Mouse (Mus musculus) liver, postnatal 0 days (tissue): ENCODE results near the gene Mroh7. TPM values are rescaled to one million over a fixed set of nuclear protein-coding genes. Genes with fewer than 3 reads are reported as not detected.

ENCODE experiments used
- ATAC-seq: fragments of 200-750 bp; cut with Nextera tagmentation; 2 replicates; pipeline ENCODE4 v1.8.0; 2017; ENCODE audit warnings: mild to moderate bottlenecking, moderate library complexity
- DNase-seq: peaks from one replicate; pipeline ENCODE4 v3.0.0-alpha.2; 2016
- H3K27ac ChIP-seq: fragments of 300-500 bp; sonication (generic); 2 replicates; pipeline ENCODE4 v1.5.1; 2014; ENCODE audit warnings: antibody characterized with exemption, moderate library complexity, mild to moderate bottlenecking, low read depth
- H3K27me3 ChIP-seq: fragments of 300-500 bp; sonication (generic); 2 replicates; pipeline ENCODE4 v1.6.1; 2014; ENCODE audit warnings: low read length, control low read depth, mixed read lengths; ENCODE audit not compliant: insufficient read depth
- H3K36me3 ChIP-seq: fragments of 300-500 bp; sonication (generic); replicated peaks from 2 replicates; pipeline ENCODE4 v1.6.1; 2014; ENCODE audit warnings: mild to moderate bottlenecking, control low read depth, low read length, moderate library complexity, mixed read lengths; ENCODE audit not compliant: insufficient read depth
- H3K4me1 ChIP-seq: fragments of 300-500 bp; sonication (generic); 2 replicates; pipeline ENCODE4 v1.6.1; 2014; ENCODE audit warnings: antibody characterized with exemption, mild to moderate bottlenecking, control low read depth; ENCODE audit not compliant: insufficient read depth
- H3K4me2 ChIP-seq: fragments of 300-500 bp; sonication (generic); 2 replicates; pipeline ENCODE4 v1.6.1; 2014; ENCODE audit warnings: low read depth, mild to moderate bottlenecking, low read length, moderate library complexity, mixed read lengths
- H3K4me3 ChIP-seq: fragments of 300-500 bp; sonication (generic); 2 replicates; pipeline ENCODE4 v1.5.1; 2014; ENCODE audit warnings: low read depth, low read length
- H3K9ac ChIP-seq: fragments of 300-500 bp; sonication (generic); replicated peaks from 2 replicates; pipeline ENCODE4 v1.6.1; 2014; ENCODE audit warnings: mild to moderate bottlenecking, moderate library complexity
- H3K9me3 ChIP-seq: fragments of 300-500 bp; sonication (generic); 2 replicates; pipeline ENCODE4 v1.6.1; 2016; ENCODE audit warnings: mild to moderate bottlenecking, control low read depth, low read length, mixed read lengths
- CTCF ChIP-seq: sonication (generic); IDR thresholded peaks from 2 replicates; pipeline ENCODE4 v1.5.1; 2016; ENCODE audit warnings: antibody characterized with exemption, low read depth
- EP300 ChIP-seq: IDR thresholded peaks from 2 replicates; pipeline ENCODE4 v1.6.1; 2016; ENCODE audit warnings: antibody characterized with exemption, low read depth, mild to moderate bottlenecking
- WGBS: fragments of 180-500 bp; shearing (Covaris S2); extraction: QIAGEN DNeasy Blood & Tissue Kit; methylation state at CpG from one replicate; pipeline ENCODE4 v1.1.7; 2014; ENCODE audit not compliant: insufficient replicate concordance; 5-methylcytosine and 5-hydroxymethylcytosine counted together
- polyA plus RNA-seq: library from polyadenylated mRNA; unstranded; fragments of >200 nt; fragmentation: Nextera tagmentation; extraction: Ambion mirVana; gene quantifications from 2 replicates; pipeline ENCODE4 v1.2.1, GENCODE M21; 2015

Mroh7 gene
- polyA plus RNA-seq, 1 experiment from 2014 or later, result 0.07 TPM

DNA sequence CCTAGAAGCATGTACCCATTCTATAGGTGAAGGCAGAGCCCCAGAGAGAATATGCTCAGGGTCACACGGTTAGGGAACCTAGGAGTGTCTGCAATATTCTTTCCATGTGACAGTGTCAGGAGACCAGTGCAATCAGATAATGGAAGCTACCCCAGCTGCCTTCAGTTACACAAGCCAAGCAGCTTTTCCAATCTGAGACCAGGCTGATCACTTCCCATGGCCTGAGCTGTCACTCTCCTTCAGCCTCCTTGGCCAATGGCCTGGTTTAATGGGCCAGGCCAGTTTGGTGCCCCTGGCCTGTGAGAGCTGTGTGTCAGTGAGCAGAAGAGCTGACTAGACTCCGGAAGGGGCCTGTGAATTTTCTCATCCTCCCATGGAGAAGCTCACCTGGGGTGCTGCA is 65.5 kb downstream of the Mroh7 start:
- 97% methylated on average over 2 of the region's 2 CpGs for WGBS
- DNase-seq (no peak), ATAC-seq (no peak)
- Histone ChIP-seq H3K4me1 (no peaks in the 10 kb centered on the region), H3K27me3 (no peaks in the 10 kb centered on the region), H3K9ac (no peak overlapping the region), H3K27ac (no peak overlapping the region), H3K36me3 (peaks cover 81% of the 10 kb centered on the region), H3K4me2 (no peak overlapping the region), H3K4me3 (no peak overlapping the region), H3K9me3 (no peaks in the 10 kb centered on the region)
- no peak for TF ChIP-seq CTCF
- TF ChIP-seq EP300, result no peak

DNA sequence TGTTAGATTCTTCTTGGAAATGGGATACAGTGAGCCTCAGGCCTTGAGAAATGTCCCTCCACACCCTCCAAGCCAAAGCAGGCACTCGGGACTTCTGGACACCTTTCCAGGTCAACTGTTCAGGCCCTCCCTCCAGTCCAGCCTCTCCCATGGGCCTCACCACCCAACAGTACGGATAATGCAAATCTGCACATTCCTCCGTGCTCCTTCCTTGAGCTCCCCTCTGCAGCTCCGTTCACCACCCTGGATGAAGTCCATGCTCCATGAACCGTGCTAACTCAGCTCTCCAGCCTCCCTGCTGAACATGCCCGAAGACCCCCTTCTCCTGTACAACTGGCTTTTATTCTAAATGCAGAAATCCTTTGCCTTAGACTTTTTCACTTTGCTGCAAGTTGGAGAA is 66.0 kb downstream of the Mroh7 start:
- Histone ChIP-seq H3K4me2 (no peak overlapping the region), H3K36me3 (peaks cover 75% of the 10 kb centered on the region), H3K9me3 (no peaks in the 10 kb centered on the region), H3K4me1 (no peaks in the 10 kb centered on the region), H3K27me3 (no peaks in the 10 kb centered on the region), H3K4me3 (no peak overlapping the region), H3K27ac (no peak overlapping the region), H3K9ac (no peak overlapping the region)
- no peak for DNase-seq
- 86% methylated on average over 6 of the region's 6 CpGs for WGBS
- no peak for ATAC-seq
- no peak for TF ChIP-seq EP300

DNA sequence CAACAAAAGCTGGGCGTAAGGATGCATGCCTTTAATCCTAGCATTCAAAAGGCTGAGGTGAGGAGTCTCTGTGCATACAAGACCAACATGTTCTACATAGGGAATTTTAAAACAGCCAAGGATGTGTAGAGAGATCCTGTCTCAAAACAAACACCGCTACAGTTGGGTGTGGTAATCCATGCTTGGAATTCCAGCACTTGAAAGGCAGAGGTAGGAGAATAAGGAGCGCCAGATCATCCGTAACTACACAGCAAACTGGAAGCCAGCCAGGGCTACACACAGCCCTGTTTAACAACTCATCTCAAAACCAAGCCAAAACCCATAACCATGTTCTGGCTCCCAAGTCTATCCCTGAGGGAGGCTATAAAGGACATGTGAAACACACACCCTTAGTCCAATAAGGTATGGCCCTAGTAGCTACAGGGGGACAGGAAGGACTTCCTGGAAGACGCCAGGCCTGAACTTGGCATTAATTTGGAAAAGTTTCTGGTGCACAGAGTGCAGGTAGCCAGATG is 66.7 kb downstream of the Mroh7 start:
- WGBS, result 94% methylated on average over 5 of the region's 5 CpGs

DNA sequence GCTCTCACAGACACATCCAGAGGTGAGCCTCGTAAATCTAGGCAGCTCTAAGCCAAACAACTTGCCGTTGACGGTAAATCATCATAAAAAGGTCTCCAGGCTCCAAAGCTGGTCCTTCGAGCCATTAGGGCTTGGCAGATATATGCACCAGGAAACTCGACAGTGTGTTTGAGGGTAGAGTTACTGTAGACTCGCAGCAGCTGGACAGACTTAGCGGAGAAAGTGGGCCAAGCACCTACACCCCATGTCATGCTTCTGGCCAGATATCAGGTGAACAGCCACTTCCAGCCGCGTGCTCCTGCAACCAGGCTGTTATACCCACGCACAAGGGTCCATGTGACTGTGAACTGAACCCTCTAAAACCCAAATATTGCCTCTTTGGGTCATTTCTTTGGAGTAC is 75.0 kb downstream of the Mroh7 start:
- Histone ChIP-seq H3K4me2 (no peak overlapping the region), H3K27ac (no peak overlapping the region), H3K9me3 (no peaks in the 10 kb centered on the region), H3K36me3 (peaks cover 9% of the 10 kb centered on the region; the same call in 1 of the 2 replicates), H3K4me3 (no peak overlapping the region), H3K27me3 (no peaks in the 10 kb centered on the region), H3K4me1 (peaks cover 10% of the 10 kb centered on the region), H3K9ac (no peak overlapping the region)
- TF ChIP-seq CTCF (no peak), EP300 (no peak)
- DNase-seq (no peak), ATAC-seq (no peak)
- 87% methylated on average over 10 of the region's 10 CpGs for WGBS

More for the DNA sequence above, 66.7 kb downstream of the Mroh7 start:
- H3K4me3 ChIP-seq, result no peak overlapping the region
- H3K9me3 ChIP-seq, result no peaks in the 10 kb centered on the region
- no peak for TF ChIP-seq EP300
- no peak for TF ChIP-seq CTCF
- no peak overlapping the region for H3K9ac ChIP-seq
- DNase-seq (no peak), ATAC-seq (no peak)
- H3K4me1 ChIP-seq, result no peaks in the 10 kb centered on the region
- peaks cover 68% of the 10 kb centered on the region for H3K36me3 ChIP-seq
- H3K27me3 ChIP-seq, result no peaks in the 10 kb centered on the region
- no peak overlapping the region for H3K4me2 ChIP-seq
- no peak overlapping the region for H3K27ac ChIP-seq

DNA sequence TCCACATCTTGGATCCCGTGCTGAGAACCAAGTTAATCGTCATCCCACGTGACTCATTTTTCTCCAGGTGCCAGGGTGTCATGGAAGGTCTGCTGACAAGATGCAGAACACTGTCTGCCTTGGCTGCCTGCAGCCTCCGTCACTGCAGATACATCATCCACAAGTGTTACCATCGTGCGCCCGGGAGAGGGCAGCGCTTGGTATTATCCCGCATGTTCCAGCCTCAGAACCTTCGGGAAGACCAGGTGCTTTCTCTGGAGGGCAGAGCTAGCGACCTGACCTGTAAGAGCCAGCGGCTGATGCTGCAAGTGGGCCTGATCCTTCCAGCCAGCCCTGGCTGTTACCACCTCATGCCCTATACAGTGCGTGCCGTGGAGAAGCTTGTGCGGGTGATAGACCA is 77.7 kb downstream of the Mroh7 start:
- H3K4me2 ChIP-seq, result no peak overlapping the region
- H3K9me3 ChIP-seq, result no peaks in the 10 kb centered on the region
- no peak overlapping the region for H3K9ac ChIP-seq
- no peak overlapping the region for H3K27ac ChIP-seq
- no peak for TF ChIP-seq EP300
- TF ChIP-seq CTCF, result no peak
- peaks cover 10% of the 10 kb centered on the region for H3K4me1 ChIP-seq
- WGBS, result 89% methylated on average over 15 of the region's 15 CpGs
- ATAC-seq (no peak), DNase-seq (no peak)
- peaks cover 6% of the 10 kb centered on the region; the same call in 1 of the 2 replicates for H3K36me3 ChIP-seq
- no peaks in the 10 kb centered on the region for H3K27me3 ChIP-seq
- no peak overlapping the region for H3K4me3 ChIP-seq

DNA sequence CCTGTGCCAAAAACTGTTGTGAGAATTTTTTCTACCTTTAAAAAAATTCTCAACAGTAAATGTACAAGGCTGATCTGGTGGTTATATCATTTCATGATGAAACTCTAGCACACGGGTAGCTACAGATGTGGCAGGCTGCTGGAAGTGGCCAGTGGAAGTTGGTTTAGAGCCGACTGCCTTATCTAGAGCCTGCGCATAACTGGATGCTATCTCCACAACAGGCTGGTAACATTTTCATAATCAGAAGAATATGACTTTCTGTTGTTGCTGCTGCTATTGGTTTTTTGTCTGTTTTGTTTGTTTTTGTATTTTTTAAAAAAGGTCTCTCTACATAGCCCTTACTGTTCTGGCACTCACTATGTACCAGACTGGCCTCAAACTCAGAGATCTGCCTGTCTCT is 78.2 kb downstream of the Mroh7 start:
- WGBS, result 62% methylated on average over 3 of the region's 3 CpGs
- H3K9ac ChIP-seq, result no peak overlapping the region
- no peak overlapping the region for H3K27ac ChIP-seq
- no peak overlapping the region for H3K4me2 ChIP-seq
- ATAC-seq, result no peak
- peaks cover 10% of the 10 kb centered on the region for H3K4me1 ChIP-seq
- no peak overlapping the region for H3K4me3 ChIP-seq
- TF ChIP-seq EP300 (no peak), CTCF (no peak)
- 0 out of 2 replicates have a peak, but pooled peaks cover 5% of the 10 kb centered on the region for H3K36me3 ChIP-seq
- no peaks in the 10 kb centered on the region for H3K9me3 ChIP-seq
- DNase-seq, result no peak
- H3K27me3 ChIP-seq, result no peaks in the 10 kb centered on the region
